Mouse (Mus musculus) ES-E14 (cell line): ENCODE data around the gene Hist1h4h.
"Not testable (repeated sequence)": the region's sequence is repeated elsewhere in the genome, so short reads cannot be mapped to it uniquely, and the experiment has no call there.

Source experiments
- CHD2 ChIP-seq: IDR thresholded peaks from 2 replicates; pipeline ENCODE4 v1.6.1; 2014; ENCODE audit warnings: mild to moderate bottlenecking, low read depth, low read length, inconsistent platforms
- HCFC1 ChIP-seq: IDR thresholded peaks from 2 replicates; pipeline ENCODE4 v1.6.1; 2012; ENCODE audit warnings: low read length, inconsistent platforms, borderline replicate concordance; ENCODE audit not compliant: insufficient read depth
- MAFK ChIP-seq: IDR thresholded peaks from 2 replicates; pipeline ENCODE4 v1.6.1; 2014; ENCODE audit warnings: mild to moderate bottlenecking, low read depth, low read length, inconsistent platforms; ENCODE audit not compliant: insufficient read depth
- ZC3H11A ChIP-seq: IDR thresholded peaks from 2 replicates; pipeline ENCODE4 v1.6.1; 2012; ENCODE audit warnings: low read depth, mild to moderate bottlenecking, inconsistent platforms, low read length, borderline replicate concordance

DNA sequence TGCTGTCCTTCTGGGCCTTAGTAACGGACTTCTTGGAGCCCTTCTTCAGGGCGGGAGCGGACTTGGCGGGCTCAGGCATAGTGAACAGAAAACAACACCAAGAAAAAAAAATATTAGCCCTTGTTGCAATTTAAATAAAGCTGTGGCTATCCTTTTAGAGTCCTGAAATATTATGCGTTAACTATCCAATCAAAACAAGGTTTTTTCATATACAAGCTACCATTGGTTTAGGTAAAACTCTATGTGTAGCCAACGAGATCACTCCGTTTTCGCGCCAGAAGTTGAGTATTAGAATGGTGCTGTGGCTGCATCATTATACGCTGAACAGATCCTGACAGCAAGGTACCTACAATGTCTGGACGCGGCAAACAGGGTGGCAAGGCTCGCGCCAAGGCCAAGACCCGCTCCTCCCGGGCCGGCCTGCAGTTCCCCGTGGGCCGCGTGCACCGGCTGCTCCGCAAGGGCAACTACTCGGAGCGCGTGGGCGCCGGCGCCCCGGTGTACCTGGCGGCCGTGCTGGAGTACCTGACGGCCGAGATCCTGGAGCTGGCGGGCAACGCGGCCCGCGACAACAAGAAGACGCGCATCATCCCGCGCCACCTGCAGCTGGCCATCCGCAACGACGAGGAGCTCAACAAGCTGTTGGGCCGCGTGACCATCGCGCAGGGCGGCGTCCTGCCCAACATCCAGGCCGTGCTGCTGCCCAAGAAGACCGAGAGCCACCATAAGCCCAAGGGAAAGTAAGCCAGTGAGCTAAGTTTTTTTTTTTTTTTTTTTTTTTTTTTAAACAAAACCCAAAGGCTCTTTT lies 2.9 kb downstream of the Hist1h4h start, which contains the start of gene Hist1h2af:
- not testable (repeated sequence) for TF ChIP-seq HCFC1, MAFK, ZC3H11A, CHD2
